Mouse (Mus musculus): Measurements from ENCODE around the gene Glud1.

- no peak for TF ChIP-seq MYOD1 (IDR thresholded peaks at IDR 0.05; ENCODE audit: control insufficient read depth in 1 of 3, insufficient read length in 2 of 3, low read depth in 2 of 3)
- TF ChIP-seq POLR2A (IDR thresholded peaks at IDR 0.05; ENCODE audit: insufficient read length, low read depth), result no peak
- TF ChIP-seq E2F4 (IDR thresholded peaks at IDR 0.05; ENCODE audit: insufficient read depth), result no peak
- TF ChIP-seq USF1 (IDR thresholded peaks at IDR 0.05; ENCODE audit: low read depth), result no peak
These were observed 21.9 kb downstream of the Glud1 start for GRCm38 (mm10) chr14:34332476-34332875.

Data from myocyte (in vitro differentiated cells).